Mouse (Mus musculus) myocyte (in vitro differentiated cells): ENCODE measurements around the gene Psd. TPM values are rescaled to one million over a fixed set of nuclear protein-coding genes. Genes with fewer than 3 reads are reported as not detected.

Experiments used
- H3K27me3 ChIP-seq: one replicate; pipeline ENCODE4 v1.6.1; 2011; ENCODE audit not compliant: control insufficient read depth, insufficient read depth, insufficient read length
- H3K36me3 ChIP-seq: one replicate; pipeline ENCODE4 v1.6.1; 2011; ENCODE audit not compliant: control insufficient read depth, insufficient read depth
- H3K4me2 ChIP-seq: one replicate; pipeline ENCODE4 v1.6.1; 2011; ENCODE audit warnings: low read depth, control low read depth
- H3K4me3 ChIP-seq: one replicate; pipeline ENCODE4 v1.5.1; 2011; ENCODE audit warnings: mild to moderate bottlenecking, control low read depth, moderate library complexity
- H3K79me2 ChIP-seq: one replicate; pipeline ENCODE4 v1.6.1; 2011; ENCODE audit not compliant: control insufficient read depth, insufficient read depth
- H3ac ChIP-seq: one replicate; pipeline ENCODE4 v1.6.1; 2011; ENCODE audit not compliant: control insufficient read depth, insufficient read length
- CEBPB ChIP-seq: IDR thresholded peaks from 2 replicates; pipeline ENCODE4 v1.6.1; 2011; ENCODE audit warnings: mild to moderate bottlenecking, moderate library complexity; ENCODE audit not compliant: poor library complexity, insufficient read depth, severe bottlenecking
- E2F4 ChIP-seq: IDR thresholded peaks from one replicate; pipeline ENCODE4 v1.6.1; 2011; ENCODE audit warnings: mild to moderate bottlenecking, control low read depth, moderate library complexity; ENCODE audit not compliant: insufficient read depth
- MAX ChIP-seq: IDR thresholded peaks from one replicate; pipeline ENCODE4 v1.6.1; 2011; ENCODE audit warnings: low read depth, mild to moderate bottlenecking, control low read depth
- MYOD1 ChIP-seq, 3 experiments: IDR thresholded peaks; one replicate each; pipeline ENCODE4 v1.6.1; 2011; ENCODE audit warnings: control low read depth in 2 of 3, low read depth in 2 of 3, mild to moderate bottlenecking in 2 of 3, moderate library complexity in 1 of 3; ENCODE audit not compliant: insufficient read length in 2 of 3, control insufficient read depth in 1 of 3
- MYOG ChIP-seq, 3 experiments: IDR thresholded peaks; one replicate each; pipeline ENCODE4 v1.6.1; 2011; ENCODE audit warnings: control low read depth in 2 of 3, low read depth in 2 of 3, mild to moderate bottlenecking in 2 of 3; ENCODE audit not compliant: insufficient read length in 2 of 3, control insufficient read depth in 1 of 3, insufficient read depth in 1 of 3
- POLR2A ChIP-seq: IDR thresholded peaks from one replicate; pipeline ENCODE4 v1.6.1; 2011; ENCODE audit warnings: low read depth, mild to moderate bottlenecking, control low read depth, moderate library complexity; ENCODE audit not compliant: insufficient read length
- POLR2AphosphoS2 ChIP-seq: IDR thresholded peaks from one replicate; pipeline ENCODE4 v1.6.1; 2011; ENCODE audit warnings: low read depth, control low read depth; ENCODE audit not compliant: insufficient read length
- REST ChIP-seq: IDR thresholded peaks from one replicate; pipeline ENCODE4 v1.6.1; 2011; ENCODE audit warnings: mild to moderate bottlenecking, control low read depth, moderate library complexity; ENCODE audit not compliant: insufficient read depth, insufficient read length
- SRF ChIP-seq: IDR thresholded peaks from one replicate; pipeline ENCODE4 v1.6.1; 2011; ENCODE audit warnings: low read depth; ENCODE audit not compliant: control insufficient read depth, insufficient read length
- TCF12 ChIP-seq: IDR thresholded peaks from one replicate; pipeline ENCODE4 v1.6.1; 2011; ENCODE audit warnings: mild to moderate bottlenecking, control low read depth; ENCODE audit not compliant: poor library complexity, insufficient read depth, severe bottlenecking
- TCF3 ChIP-seq: IDR thresholded peaks from one replicate; pipeline ENCODE4 v1.6.1; 2011; ENCODE audit warnings: low read depth, control low read depth; ENCODE audit not compliant: insufficient read length
- USF1 ChIP-seq: IDR thresholded peaks from one replicate; pipeline ENCODE4 v1.6.1; 2011; ENCODE audit warnings: low read depth, mild to moderate bottlenecking, control low read depth, moderate library complexity
- polyA plus RNA-seq: library from polyadenylated mRNA; unstranded; fragments of >200 nt; fragmentation: generic; extraction: Trizol; gene quantifications from one replicate; pipeline ENCODE4 v1.2.1, GENCODE M21; 2012; ENCODE audit warnings: missing spikeins

The Psd gene
- polyA plus RNA-seq, 1 experiment: 11.7 TPM

- H3K4me2 ChIP-seq: no peak overlapping the region
- H3K27me3 ChIP-seq: no peaks in the 10 kb centered on the region
- TF ChIP-seq TCF3 (no peak), POLR2A (no peak), MAX (no peak), CEBPB (no peak), E2F4 (no peak), MYOD1 (IDR thresholded peaks at IDR 0.05; ENCODE audit: control insufficient read depth in 1 of 3, insufficient read length in 2 of 3, low read depth in 2 of 3) (no peak), REST (no peak), POLR2AphosphoS2 (no peak), SRF (no peak), USF1 (no peak), TCF12 (no peak), MYOG (IDR thresholded peaks at IDR 0.05; ENCODE audit: control insufficient read depth in 1 of 3, insufficient read depth in 1 of 3, insufficient read length in 2 of 3, low read depth in 2 of 3) (no peak)
- H3K36me3 ChIP-seq: peaks cover 48% of the 10 kb centered on the region
- H3ac ChIP-seq: no peak overlapping the region
- no peak overlapping the region for H3K4me3 ChIP-seq
- no peaks in the 10 kb centered on the region for H3K79me2 ChIP-seq
These were observed 51.6 kb downstream of the Psd start for GRCm38 (mm10) chr19:46275307-46275706.

GRCm38 (mm10) chr19:46264762-46265161 lies 62.2 kb downstream of the Psd start:
- TF ChIP-seq REST (peak; percentile 61), E2F4 (no peak), CEBPB (no peak), MYOG (IDR thresholded peaks at IDR 0.05; ENCODE audit: control insufficient read depth in 1 of 3, insufficient read depth in 1 of 3, insufficient read length in 2 of 3, low read depth in 2 of 3) (no peak), TCF12 (no peak), POLR2A (no peak), MAX (no peak), USF1 (no peak)
- H3K27me3 ChIP-seq: no peaks in the 10 kb centered on the region
- no peak overlapping the region for H3K4me2 ChIP-seq
- no peaks in the 10 kb centered on the region for H3K79me2 ChIP-seq
- no peak overlapping the region for H3ac ChIP-seq
- H3K36me3 ChIP-seq: peaks cover 84% of the 10 kb centered on the region
- no peak overlapping the region for H3K4me3 ChIP-seq

Other genes with a start within 250 kb of the Psd start
- gene Elovl3, start 195.3 kb downstream of the Psd start, polyA plus RNA-seq: 0.50 TPM
- gene Pitx3, start 178.8 kb downstream of the Psd start, polyA plus RNA-seq: 9.3 TPM
- gene Gbf1, start 174.6 kb downstream of the Psd start, polyA plus RNA-seq: 61.8 TPM
- 67.2 TPM for gene Nfkb2, start 22.8 kb downstream of the Psd start, polyA plus RNA-seq
- gene Fbxl15, start 1.0 kb upstream of the Psd start, polyA plus RNA-seq: 15.3 TPM
- 165 TPM for gene Cuedc2, start 11.5 kb upstream of the Psd start, polyA plus RNA-seq
- 1.9 TPM for gene Mfsd13a, start 14.0 kb upstream of the Psd start, polyA plus RNA-seq
- gene 2310034G01Rik, start 23.1 kb upstream of the Psd start, polyA plus RNA-seq: 1.2 TPM
- gene Actr1a, start 68.6 kb upstream of the Psd start, polyA plus RNA-seq: 117 TPM
- 16.6 TPM for gene Sufu, start 69.7 kb upstream of the Psd start, polyA plus RNA-seq
- gene Trim8, start 174.5 kb upstream of the Psd start, polyA plus RNA-seq: 42.3 TPM
- gene Arl3, start 246.0 kb upstream of the Psd start, polyA plus RNA-seq: 81.9 TPM
- 0.62 TPM for gene Sfxn2, start 246.2 kb upstream of the Psd start, polyA plus RNA-seq